Mouse (Mus musculus): ENCODE measurements around the gene Spon1. TPM values are rescaled to one million over a fixed set of nuclear protein-coding genes. Genes with fewer than 3 reads are reported as not detected.

Spon1 gene
- polyA plus RNA-seq, 1 experiment from 2014 or later: 10.5 TPM

GRCm38 (mm10) chr7:114045814-114046213 lies 280.0 kb downstream of the Spon1 start:
- no peaks in the 10 kb centered on the region; the same call in 1 of the 2 replicates for H3K36me3 ChIP-seq
- peaks cover 10% of the 10 kb centered on the region; the same call in 1 of the 2 replicates for H3K4me1 ChIP-seq
- no peaks in the 10 kb centered on the region for H3K27me3 ChIP-seq
- no peak overlapping the region for H3K9ac ChIP-seq
- H3K9me3 ChIP-seq: no peaks in the 10 kb centered on the region
- H3K4me3 ChIP-seq: no peak overlapping the region
- H3K27ac ChIP-seq: no peak overlapping the region
- H3K4me2 ChIP-seq: no peak overlapping the region
- ATAC-seq (ENCODE audit: borderline replicate concordance, extremely low read depth, low FRiP score, low TSS enrichment): no peak
- WGBS: 74% methylated on average over 2 of the region's 2 CpGs

- Histone ChIP-seq H3K27me3 (no peaks in the 10 kb centered on the region), H3K4me2 (no peak overlapping the region), H3K4me3 (no peak overlapping the region), H3K4me1 (peaks cover 5% of the 10 kb centered on the region), H3K9ac (no peak overlapping the region), H3K9me3 (no peaks in the 10 kb centered on the region), H3K36me3 (no peaks in the 10 kb centered on the region), H3K27ac (no peak overlapping the region)
- WGBS: 49% methylated on average over 4 of the region's 4 CpGs
- no peak for ATAC-seq (ENCODE audit: borderline replicate concordance, extremely low read depth, low FRiP score, low TSS enrichment)
These were observed 287.9 kb downstream of the Spon1 start for GRCm38 (mm10) chr7:114053720-114054119.

- 82% methylated on average over 16 of the region's 16 CpGs for WGBS
These were observed 292.4 kb downstream of the Spon1 start for GRCm38 (mm10) chr7:114058166-114058565.

GRCm38 (mm10) chr7:114058927-114059441 lies 293.2 kb downstream of the Spon1 start:
- Histone ChIP-seq H3K9me3 (no peaks in the 10 kb centered on the region), H3K9ac (no peak overlapping the region), H3K27ac (no peak overlapping the region), H3K36me3 (no peaks in the 10 kb centered on the region), H3K27me3 (no peaks in the 10 kb centered on the region), H3K4me2 (no peak overlapping the region), H3K4me1 (peaks cover 6% of the 10 kb centered on the region), H3K4me3 (no peak overlapping the region)
- 71% methylated on average over 6 of the region's 6 CpGs for WGBS
- ATAC-seq (ENCODE audit: borderline replicate concordance, extremely low read depth, low FRiP score, low TSS enrichment): no peak

More at GRCm38 (mm10) chr7:114058166-114058565, 292.4 kb downstream of the Spon1 start:
- no peak for ATAC-seq (ENCODE audit: borderline replicate concordance, extremely low read depth, low FRiP score, low TSS enrichment)
- no peak overlapping the region for H3K27ac ChIP-seq
- no peak overlapping the region for H3K4me3 ChIP-seq
- no peaks in the 10 kb centered on the region for H3K9me3 ChIP-seq
- H3K36me3 ChIP-seq: no peaks in the 10 kb centered on the region
- H3K4me1 ChIP-seq: no peaks in the 10 kb centered on the region
- no peaks in the 10 kb centered on the region for H3K27me3 ChIP-seq
- H3K4me2 ChIP-seq: no peak overlapping the region
- H3K9ac ChIP-seq: no peak overlapping the region

- ATAC-seq (ENCODE audit: borderline replicate concordance, extremely low read depth, low FRiP score, low TSS enrichment): no peak
- Histone ChIP-seq H3K9ac (no peak overlapping the region), H3K27me3 (no peaks in the 10 kb centered on the region), H3K9me3 (no peaks in the 10 kb centered on the region), H3K27ac (no peak overlapping the region), H3K4me3 (no peak overlapping the region), H3K36me3 (no peaks in the 10 kb centered on the region), H3K4me2 (no peak overlapping the region), H3K4me1 (peaks cover 13% of the 10 kb centered on the region)
- 92% methylated on average over 6 of the region's 6 CpGs for WGBS
These were observed 294.6 kb downstream of the Spon1 start for GRCm38 (mm10) chr7:114060445-114060844.

GRCm38 (mm10) chr7:114062451-114062850 lies 296.7 kb downstream of the Spon1 start:
- Histone ChIP-seq H3K9ac (no peak overlapping the region), H3K4me2 (no peak overlapping the region), H3K36me3 (no peaks in the 10 kb centered on the region), H3K27ac (no peak overlapping the region), H3K4me3 (no peak overlapping the region), H3K9me3 (no peaks in the 10 kb centered on the region), H3K4me1 (peaks cover 26% of the 10 kb centered on the region), H3K27me3 (no peaks in the 10 kb centered on the region)
- WGBS: 63% methylated on average over 1 of the region's 1 CpGs
- no peak for ATAC-seq (ENCODE audit: borderline replicate concordance, extremely low read depth, low FRiP score, low TSS enrichment)

- Histone ChIP-seq H3K4me3 (no peak overlapping the region), H3K4me1 (peaks cover 26% of the 10 kb centered on the region), H3K4me2 (no peak overlapping the region), H3K9ac (no peak overlapping the region), H3K36me3 (no peaks in the 10 kb centered on the region), H3K9me3 (no peaks in the 10 kb centered on the region), H3K27me3 (no peaks in the 10 kb centered on the region), H3K27ac (no peak overlapping the region)
- WGBS: 39% methylated on average over 8 of the region's 8 CpGs
- no peak for ATAC-seq (ENCODE audit: borderline replicate concordance, extremely low read depth, low FRiP score, low TSS enrichment)
These were observed 297.7 kb downstream of the Spon1 start for GRCm38 (mm10) chr7:114063534-114063933.

- ATAC-seq (ENCODE audit: borderline replicate concordance, extremely low read depth, low FRiP score, low TSS enrichment): no peak
- WGBS: 48% methylated on average over 6 of the region's 6 CpGs
- Histone ChIP-seq H3K27me3 (no peaks in the 10 kb centered on the region), H3K9me3 (no peaks in the 10 kb centered on the region), H3K4me2 (no peak overlapping the region), H3K9ac (no peak overlapping the region), H3K27ac (no peak overlapping the region), H3K36me3 (no peaks in the 10 kb centered on the region), H3K4me3 (no peak overlapping the region), H3K4me1 (peaks cover 26% of the 10 kb centered on the region)
These were observed 298.2 kb downstream of the Spon1 start for GRCm38 (mm10) chr7:114063966-114064365.

GRCm38 (mm10) chr7:114065407-114066185 lies 299.8 kb downstream of the Spon1 start:
- ATAC-seq (ENCODE audit: borderline replicate concordance, extremely low read depth, low FRiP score, low TSS enrichment): peak; percentile 48; the same call in 1 of the 2 replicates
- Histone ChIP-seq H3K9me3 (no peaks in the 10 kb centered on the region), H3K4me1 (peaks cover 26% of the 10 kb centered on the region), H3K4me3 (no peak overlapping the region), H3K36me3 (no peaks in the 10 kb centered on the region), H3K9ac (no peak overlapping the region), H3K27ac (peak overlapping the region; percentile 24; the same call in 1 of the 2 replicates), H3K4me2 (no peak overlapping the region), H3K27me3 (no peaks in the 10 kb centered on the region)
- 25% methylated on average over 11 of the region's 11 CpGs for WGBS

- Histone ChIP-seq H3K4me2 (peak overlapping the region; percentile 49), H3K27ac (0 out of 2 replicates have a peak overlapping the region, but pooled peaks have one; percentile 24), H3K4me1 (peaks cover 32% of the 10 kb centered on the region), H3K9me3 (no peaks in the 10 kb centered on the region), H3K4me3 (peak overlapping the region; percentile 21), H3K9ac (no peak overlapping the region), H3K27me3 (no peaks in the 10 kb centered on the region), H3K36me3 (no peaks in the 10 kb centered on the region)
- ATAC-seq (ENCODE audit: borderline replicate concordance, extremely low read depth, low FRiP score, low TSS enrichment): peak; percentile 70; the same call in 1 of the 2 replicates
- 3% methylated on average over 14 of the region's 14 CpGs for WGBS
These were observed 300.9 kb downstream of the Spon1 start for GRCm38 (mm10) chr7:114066529-114067178.

- Histone ChIP-seq H3K9ac (no peak overlapping the region), H3K9me3 (no peaks in the 10 kb centered on the region), H3K27me3 (no peaks in the 10 kb centered on the region), H3K27ac (no peak overlapping the region), H3K36me3 (no peaks in the 10 kb centered on the region), H3K4me2 (no peak overlapping the region), H3K4me1 (peaks cover 37% of the 10 kb centered on the region), H3K4me3 (no peak overlapping the region)
- ATAC-seq (ENCODE audit: borderline replicate concordance, extremely low read depth, low FRiP score, low TSS enrichment): no peak
- WGBS: 77% methylated on average over 11 of the region's 11 CpGs
These were observed 303.2 kb downstream of the Spon1 start for GRCm38 (mm10) chr7:114068956-114069533.
